Mouse (Mus musculus) limb, embryonic 10.5 days (tissue): ENCODE results near the gene Mctp1. TPM values are rescaled to one million over a fixed set of nuclear protein-coding genes. Genes with fewer than 3 reads are reported as not detected.
"Not testable (repeated sequence)": the region's sequence is repeated elsewhere in the genome, so short reads cannot be mapped to it uniquely, and the experiment has no call there.

Source experiments
- DNase-seq: peaks from one replicate; pipeline ENCODE4 v3.0.0-alpha.2; 2017; ENCODE audit warnings: low spot score
- H3K27ac ChIP-seq: fragments of 300-500 bp; sonication (generic); 2 replicates; pipeline ENCODE4 v1.5.1; 2016; ENCODE audit warnings: mild to moderate bottlenecking
- H3K27me3 ChIP-seq: fragments of 300-500 bp; sonication (generic); 2 replicates; pipeline ENCODE4 v1.6.1; 2016; ENCODE audit warnings: low read depth, mild to moderate bottlenecking; ENCODE audit not compliant: poor library complexity, severe bottlenecking
- H3K36me3 ChIP-seq: fragments of 300-500 bp; sonication (generic); 2 replicates; pipeline ENCODE4 v1.6.1; 2016; ENCODE audit warnings: mild to moderate bottlenecking, moderate library complexity
- H3K4me1 ChIP-seq: fragments of 300-500 bp; sonication (generic); 2 replicates; pipeline ENCODE4 v1.6.1; 2016
- H3K4me3 ChIP-seq: fragments of 300-500 bp; sonication (generic); 2 replicates; pipeline ENCODE4 v1.5.1; 2016; ENCODE audit warnings: mild to moderate bottlenecking, moderate library complexity
- H3K9me3 ChIP-seq: fragments of 300-500 bp; sonication (generic); replicated peaks from 2 replicates; pipeline ENCODE4 v1.6.1; 2016; ENCODE audit warnings: mild to moderate bottlenecking
- WGBS: fragments of 180-500 bp; shearing (Covaris S2); methylation state at CpG from one replicate; pipeline ENCODE4 v1.1.7; 2016; 5-methylcytosine and 5-hydroxymethylcytosine counted together
- polyA plus RNA-seq: library from polyadenylated mRNA; unstranded; fragments of >200 nt; fragmentation: Nextera tagmentation; extraction: Ambion mirVana; gene quantifications from 2 replicates; pipeline ENCODE4 v1.2.1, GENCODE M21; 2016

The Mctp1 gene
- polyA plus RNA-seq: 0.10 and 0.15 TPM in 2 replicates

GRCm38 (mm10) chr13:76383972-76384663 lies at the start of gene Mctp1:
Gene Mctp1 (plus strand): TSS chr13:76384535.
- under 1% methylated on average over 60 of the region's 62 CpGs for whole genome bisulfite sequencing
- Histone ChIP-seq H3K4me1 (peaks cover 17% of the 10 kb centered on the region), H3K4me3 (peak within 1 kb of the TSS; percentile 65), H3K36me3 (no peaks in the 10 kb centered on the region), H3K9me3 (no peaks in the 10 kb centered on the region), H3K27me3 (peaks cover 46% of the 10 kb centered on the region), H3K27ac (0 out of 2 replicates have a peak within 1 kb of the TSS, but pooled peaks have one; percentile 10)
- DNase-seq: peak; percentile 80

- 82% methylated on average over 21 of the region's 21 CpGs for WGBS
- not testable (repeated sequence) for H3K9me3 ChIP-seq
Measured at GRCm38 (mm10) chr13:76345941-76346340, 38.4 kb upstream of the Mctp1 start.

GRCm38 (mm10) chr13:76358720-76359119 lies 25.6 kb upstream of the Mctp1 start:
- no peaks in the 10 kb centered on the region for H3K4me1 ChIP-seq
- no peak overlapping the region for H3K27ac ChIP-seq
- H3K36me3 ChIP-seq: no peaks in the 10 kb centered on the region
- no peak overlapping the region for H3K4me3 ChIP-seq
- H3K9me3 ChIP-seq: no peaks in the 10 kb centered on the region
- DNase-seq: no peak
- H3K27me3 ChIP-seq: no peaks in the 10 kb centered on the region

More at GRCm38 (mm10) chr13:76345941-76346340, 38.4 kb upstream of the Mctp1 start:
- H3K4me3 ChIP-seq, H3K4me1 ChIP-seq, H3K27ac ChIP-seq, H3K27me3 ChIP-seq, DNase-seq, H3K36me3 ChIP-seq: not testable (repeated sequence)

- H3K27ac ChIP-seq: 0 out of 2 replicates have a peak overlapping the region, but pooled peaks have one; percentile 10
- 2% methylated on average over 56 of the region's 58 CpGs for WGBS
- peak; percentile 72 for DNase-seq
- no peaks in the 10 kb centered on the region for H3K36me3 ChIP-seq
- H3K4me3 ChIP-seq: peak overlapping the region; percentile 65
- H3K9me3 ChIP-seq: no peaks in the 10 kb centered on the region
- peaks cover 46% of the 10 kb centered on the region for H3K27me3 ChIP-seq
- H3K4me1 ChIP-seq: peaks cover 17% of the 10 kb centered on the region
Measured at GRCm38 (mm10) chr13:76384664-76385435, 515 bp downstream of the Mctp1 start.

GRCm38 (mm10) chr13:76388615-76389014 lies 4.3 kb downstream of the Mctp1 start:
- Histone ChIP-seq H3K27me3 (peaks cover 31% of the 10 kb centered on the region), H3K4me1 (peaks cover 17% of the 10 kb centered on the region), H3K4me3 (no peak overlapping the region), H3K9me3 (no peaks in the 10 kb centered on the region), H3K36me3 (no peaks in the 10 kb centered on the region), H3K27ac (no peak overlapping the region)
- DNase-seq: no peak
- WGBS: 81% methylated on average over 3 of the region's 3 CpGs

GRCm38 (mm10) chr13:76391920-76392319 lies 7.6 kb downstream of the Mctp1 start:
- WGBS: 67% methylated on average over 2 of the region's 2 CpGs

GRCm38 (mm10) chr13:76393106-76393505 lies 8.8 kb downstream of the Mctp1 start:
- no peaks in the 10 kb centered on the region for H3K9me3 ChIP-seq
- no peaks in the 10 kb centered on the region for H3K36me3 ChIP-seq
- 86% methylated on average over 3 of the region's 3 CpGs for WGBS
- no peaks in the 10 kb centered on the region for H3K27me3 ChIP-seq
- no peak overlapping the region for H3K4me3 ChIP-seq
- H3K4me1 ChIP-seq: no peaks in the 10 kb centered on the region
- no peak for DNase-seq
- H3K27ac ChIP-seq: no peak overlapping the region

More at GRCm38 (mm10) chr13:76391920-76392319, 7.6 kb downstream of the Mctp1 start:
- Histone ChIP-seq H3K27me3 (no peaks in the 10 kb centered on the region), H3K4me3 (no peak overlapping the region), H3K9me3 (no peaks in the 10 kb centered on the region), H3K4me1 (no peaks in the 10 kb centered on the region), H3K36me3 (no peaks in the 10 kb centered on the region), H3K27ac (no peak overlapping the region)
- DNase-seq: no peak

GRCm38 (mm10) chr13:76395906-76396305 lies 11.6 kb downstream of the Mctp1 start:
- DNase-seq: no peak
- H3K27me3 ChIP-seq: no peaks in the 10 kb centered on the region

GRCm38 (mm10) chr13:76409296-76409695 lies 25.0 kb downstream of the Mctp1 start:
- no peaks in the 10 kb centered on the region for H3K36me3 ChIP-seq
- no peaks in the 10 kb centered on the region for H3K9me3 ChIP-seq
- no peak for DNase-seq
- no peak overlapping the region for H3K27ac ChIP-seq
- H3K4me3 ChIP-seq: no peak overlapping the region
- 82% methylated on average over 2 of the region's 2 CpGs for WGBS
- no peaks in the 10 kb centered on the region for H3K4me1 ChIP-seq
- no peaks in the 10 kb centered on the region for H3K27me3 ChIP-seq

More at GRCm38 (mm10) chr13:76395906-76396305, 11.6 kb downstream of the Mctp1 start:
- Histone ChIP-seq H3K4me3 (no peak overlapping the region), H3K9me3 (no peaks in the 10 kb centered on the region), H3K27ac (no peak overlapping the region), H3K4me1 (no peaks in the 10 kb centered on the region), H3K36me3 (no peaks in the 10 kb centered on the region)

- WGBS: 82% methylated on average over 1 of the region's 1 CpGs
- Histone ChIP-seq H3K27ac (no peak overlapping the region), H3K27me3 (no peaks in the 10 kb centered on the region), H3K4me1 (no peaks in the 10 kb centered on the region), H3K9me3 (no peaks in the 10 kb centered on the region), H3K4me3 (no peak overlapping the region), H3K36me3 (no peaks in the 10 kb centered on the region)
- DNase-seq: no peak
Measured at GRCm38 (mm10) chr13:76410665-76411064, 26.3 kb downstream of the Mctp1 start.

GRCm38 (mm10) chr13:76415346-76415745 lies 31.0 kb downstream of the Mctp1 start:
- H3K4me1 ChIP-seq: no peaks in the 10 kb centered on the region
- H3K4me3 ChIP-seq: no peak overlapping the region
- H3K9me3 ChIP-seq: no peaks in the 10 kb centered on the region
- H3K27ac ChIP-seq: no peak overlapping the region
- H3K36me3 ChIP-seq: no peaks in the 10 kb centered on the region
- DNase-seq: no peak
- H3K27me3 ChIP-seq: no peaks in the 10 kb centered on the region

GRCm38 (mm10) chr13:76420111-76420510 lies 35.8 kb downstream of the Mctp1 start:
- H3K4me1 ChIP-seq: no peaks in the 10 kb centered on the region
- no peak for DNase-seq
- WGBS: 82% methylated on average over 4 of the region's 4 CpGs

GRCm38 (mm10) chr13:76421075-76421474 lies 36.7 kb downstream of the Mctp1 start:
- no peak overlapping the region for H3K27ac ChIP-seq
- no peak for DNase-seq
- H3K4me3 ChIP-seq: no peak overlapping the region
- no peaks in the 10 kb centered on the region for H3K27me3 ChIP-seq
- H3K4me1 ChIP-seq: no peaks in the 10 kb centered on the region
- H3K9me3 ChIP-seq: no peaks in the 10 kb centered on the region
- H3K36me3 ChIP-seq: no peaks in the 10 kb centered on the region
- 95% methylated on average over 1 of the region's 1 CpGs for WGBS

More at GRCm38 (mm10) chr13:76420111-76420510, 35.8 kb downstream of the Mctp1 start:
- no peak overlapping the region for H3K27ac ChIP-seq
- no peaks in the 10 kb centered on the region for H3K9me3 ChIP-seq
- no peaks in the 10 kb centered on the region for H3K27me3 ChIP-seq
- H3K4me3 ChIP-seq: no peak overlapping the region
- H3K36me3 ChIP-seq: no peaks in the 10 kb centered on the region
